Mouse (Mus musculus): ENCODE results near the gene Tln1. TPM values are rescaled to one million over a fixed set of nuclear protein-coding genes. Genes with fewer than 3 reads are reported as not detected.

Tln1 gene
- polyA plus RNA-seq, 2 experiments: 62.4 to 69.4 TPM

DNA sequence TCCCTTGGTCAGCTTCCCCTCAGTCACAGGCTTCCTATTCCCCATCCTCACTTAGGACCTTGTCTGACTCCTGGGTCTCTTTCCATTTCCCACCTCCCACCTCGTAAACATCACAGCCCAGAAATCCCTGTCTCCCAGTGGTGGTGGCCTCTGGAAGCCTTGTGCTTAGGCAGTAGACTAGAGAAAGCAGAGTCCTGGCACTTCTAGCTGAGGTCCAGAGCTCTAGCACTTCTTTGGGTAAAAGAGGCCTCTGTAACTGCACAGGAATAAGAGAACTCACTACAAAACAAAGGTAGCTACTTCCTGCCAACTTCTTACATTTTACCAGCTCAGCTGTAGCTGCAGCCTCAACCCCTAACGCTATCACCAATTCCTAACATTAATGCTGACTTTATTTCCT is 1.5 kb downstream of the Tln1 start:
- Histone ChIP-seq H3K9ac (ENCODE audit: low read depth, low read length, severe bottlenecking) (peak overlapping the region; percentile 91), H3K4me3 (replicated peaks; ENCODE audit: low read length) (peak overlapping the region; percentile 78), H3K27me3 (ENCODE audit: control insufficient read depth, insufficient read depth, low read length) (no peaks in the 10 kb centered on the region), H3K36me3 (ENCODE audit: control insufficient read depth, insufficient read depth, low read length) (peaks cover 38% of the 10 kb centered on the region), H3K4me1 (ENCODE audit: control insufficient read depth, insufficient read depth, low read length) (peaks cover 48% of the 10 kb centered on the region), H3K4me2 (replicated peaks; ENCODE audit: low read depth, low read length, severe bottlenecking) (peak overlapping the region; percentile 60), H3K27ac (replicated peaks; ENCODE audit: low read depth, low read length) (no peak overlapping the region), H3K9me3 (ENCODE audit: control insufficient read depth, low read length) (no peaks in the 10 kb centered on the region)
- ATAC-seq (ENCODE audit: low FRiP score, low read depth) (no peak), DNase-seq (ENCODE audit: low spot score) (no peak)
- no peak for TF ChIP-seq POLR2A (IDR thresholded peaks at IDR 0.05; ENCODE audit: borderline replicate concordance, extremely low read depth, insufficient read depth, insufficient read length)
- 26% methylated on average over 2 of the region's 2 CpGs for WGBS

DNA sequence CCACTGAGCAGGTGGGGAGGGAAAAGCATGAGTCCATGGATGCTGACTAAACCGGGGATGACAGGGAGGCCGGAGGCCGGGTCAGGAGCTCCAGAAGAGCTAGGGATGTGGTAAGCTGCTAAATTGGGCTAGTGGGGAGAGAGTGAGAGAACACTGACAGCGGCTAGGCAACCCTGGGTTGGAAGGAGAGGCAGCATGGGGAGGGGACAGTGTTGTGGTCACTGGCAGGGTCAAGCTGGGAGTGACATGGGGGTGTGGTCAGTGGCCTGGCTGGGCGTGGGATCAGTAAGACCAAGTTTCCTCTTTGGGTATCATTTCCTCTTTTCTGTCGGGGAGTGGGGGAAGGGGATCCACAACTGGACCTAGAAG is 2.3 kb downstream of the Tln1 start:
- TF ChIP-seq POLR2A (IDR thresholded peaks at IDR 0.05; ENCODE audit: borderline replicate concordance, extremely low read depth, insufficient read depth, insufficient read length): no peak
- no peak for DNase-seq (ENCODE audit: low spot score)
- Histone ChIP-seq H3K9ac (ENCODE audit: low read depth, low read length, severe bottlenecking) (peak overlapping the region; percentile 91; the same call in 1 of the 2 replicates), H3K27ac (replicated peaks; ENCODE audit: low read depth, low read length) (0 out of 2 replicates have a peak overlapping the region, but pooled peaks have one; percentile 26), H3K4me3 (replicated peaks; ENCODE audit: low read length) (peak overlapping the region; percentile 78; the same call in 1 of the 2 replicates), H3K36me3 (ENCODE audit: control insufficient read depth, insufficient read depth, low read length) (peaks cover 38% of the 10 kb centered on the region), H3K4me2 (replicated peaks; ENCODE audit: low read depth, low read length, severe bottlenecking) (peak overlapping the region; percentile 60), H3K27me3 (ENCODE audit: control insufficient read depth, insufficient read depth, low read length) (no peaks in the 10 kb centered on the region), H3K4me1 (ENCODE audit: control insufficient read depth, insufficient read depth, low read length) (peaks cover 48% of the 10 kb centered on the region), H3K9me3 (ENCODE audit: control insufficient read depth, low read length) (no peaks in the 10 kb centered on the region)
- WGBS: 50% methylated on average over 4 of the region's 6 CpGs
- ATAC-seq (ENCODE audit: low FRiP score, low read depth): no peak

DNA sequence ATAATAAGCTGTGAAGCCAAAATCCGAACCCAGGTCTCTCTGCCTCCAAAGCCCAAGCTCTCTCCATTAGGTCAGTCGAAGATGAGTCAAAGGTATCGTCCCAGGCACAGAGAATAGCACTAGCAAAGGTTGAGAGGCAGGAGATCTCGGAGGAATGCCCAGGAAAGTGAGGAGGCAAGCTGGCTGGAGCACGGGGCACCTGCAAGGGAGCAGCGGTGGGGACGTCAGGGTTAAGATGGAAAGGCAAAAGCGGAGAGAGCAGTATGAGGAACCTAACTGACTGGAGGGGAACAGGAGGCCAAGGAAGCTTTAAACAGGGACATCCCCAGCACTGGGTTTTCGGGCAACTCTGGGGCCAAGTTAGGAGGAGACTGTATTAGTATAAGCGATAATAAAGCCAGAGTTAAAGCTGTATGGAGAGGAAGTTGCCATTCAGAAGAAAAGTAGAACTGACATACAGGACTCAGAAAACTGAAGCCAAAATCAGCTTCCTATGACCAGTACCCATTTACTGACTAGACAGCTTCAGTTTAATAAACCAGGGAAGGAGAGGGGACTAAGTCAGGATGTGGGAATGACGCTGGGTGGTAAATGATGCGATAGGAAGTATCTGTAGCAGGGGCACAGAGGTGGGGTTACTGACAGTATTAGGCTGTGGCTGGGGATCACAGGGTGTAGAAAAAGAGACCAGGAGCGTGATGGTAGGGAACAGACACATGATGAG is 2.8 kb downstream of the Tln1 start:
- no peak for TF ChIP-seq POLR2A (IDR thresholded peaks at IDR 0.05; ENCODE audit: borderline replicate concordance, extremely low read depth, insufficient read depth, insufficient read length)
- Histone ChIP-seq H3K27me3 (ENCODE audit: control insufficient read depth, insufficient read depth, low read length) (no peaks in the 10 kb centered on the region), H3K9ac (ENCODE audit: low read depth, low read length, severe bottlenecking) (peak overlapping the region; percentile 28; the same call in 1 of the 2 replicates), H3K36me3 (ENCODE audit: control insufficient read depth, insufficient read depth, low read length) (peaks cover 39% of the 10 kb centered on the region), H3K27ac (replicated peaks; ENCODE audit: low read depth, low read length) (0 out of 2 replicates have a peak overlapping the region, but pooled peaks have one; percentile 26), H3K4me3 (replicated peaks; ENCODE audit: low read length) (peak overlapping the region; percentile 78; the same call in 1 of the 2 replicates), H3K4me1 (ENCODE audit: control insufficient read depth, insufficient read depth, low read length) (peaks cover 48% of the 10 kb centered on the region), H3K4me2 (replicated peaks; ENCODE audit: low read depth, low read length, severe bottlenecking) (peak overlapping the region; percentile 60), H3K9me3 (ENCODE audit: control insufficient read depth, low read length) (no peaks in the 10 kb centered on the region)
- no peak for ATAC-seq (ENCODE audit: low FRiP score, low read depth)
- WGBS: 80% methylated on average over 13 of the region's 13 CpGs
- no peak for DNase-seq (ENCODE audit: low spot score)

DNA sequence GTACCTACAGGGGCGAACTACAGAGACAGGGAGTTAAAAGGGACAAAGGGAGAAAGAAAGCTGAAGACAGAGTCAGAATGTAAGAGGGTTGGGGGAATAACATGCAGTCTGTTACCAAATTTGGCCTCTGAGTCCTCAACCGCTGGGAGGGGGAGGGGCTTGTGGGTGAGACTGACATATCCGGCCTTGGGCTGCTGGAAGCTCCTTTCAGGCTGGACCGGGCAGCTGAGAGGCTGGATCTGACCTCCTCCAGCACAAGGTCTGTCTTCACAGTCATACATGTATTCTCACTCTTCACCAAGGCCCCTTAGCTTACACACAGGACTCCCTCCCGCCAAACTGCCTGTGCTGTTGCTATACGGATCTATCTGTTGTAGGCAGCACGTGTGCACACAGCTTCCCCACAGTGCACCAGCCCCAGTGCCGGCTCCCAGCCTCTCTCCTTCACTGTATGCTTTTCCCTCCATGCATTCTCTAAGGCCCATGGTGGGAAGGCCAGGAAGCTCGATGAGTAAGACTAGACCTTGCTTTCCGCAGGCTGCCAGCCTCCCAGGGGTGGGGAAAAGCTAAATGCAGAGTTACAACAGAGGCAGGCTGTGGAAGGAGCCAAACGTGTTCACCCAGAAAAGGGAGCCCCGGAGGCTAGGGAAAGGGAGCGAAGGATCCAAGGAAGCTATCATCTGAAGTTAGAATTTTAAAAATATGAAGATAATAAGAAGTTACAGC is 3.7 kb downstream of the Tln1 start:
- H3K9ac ChIP-seq (ENCODE audit: low read depth, low read length, severe bottlenecking): peak overlapping the region; percentile 9
- ATAC-seq (ENCODE audit: low FRiP score, low read depth): no peak
- no peaks in the 10 kb centered on the region for H3K27me3 ChIP-seq (ENCODE audit: control insufficient read depth, insufficient read depth, low read length)

DNA sequence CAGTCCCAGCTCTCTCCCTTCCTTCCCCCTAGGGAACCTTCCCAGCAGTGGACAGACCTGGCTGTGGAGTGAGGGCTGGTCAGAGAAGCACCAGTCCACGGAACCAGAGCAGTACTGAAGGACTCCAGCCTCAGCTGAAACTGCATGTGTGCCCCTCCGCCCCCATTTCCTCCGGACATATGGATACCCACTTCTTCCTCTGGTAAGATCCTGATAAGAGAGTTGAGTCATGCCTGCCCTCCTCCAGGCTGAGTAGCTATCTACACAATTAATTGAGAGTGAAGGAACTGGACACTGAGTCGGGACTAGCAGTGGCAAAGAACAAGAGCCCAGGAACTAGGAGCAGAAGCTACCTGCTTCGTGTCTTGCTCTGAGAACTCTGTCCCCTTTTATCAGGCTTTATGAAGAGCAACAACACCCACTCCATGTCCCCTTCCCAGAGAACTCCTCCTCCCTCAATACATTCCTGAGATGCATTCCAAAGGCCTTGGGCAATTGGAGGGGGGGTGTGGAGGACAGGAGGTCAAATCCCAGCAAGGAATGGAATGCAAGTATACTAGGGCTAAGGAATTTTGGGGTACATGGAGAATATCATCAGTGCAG is 4.4 kb downstream of the Tln1 start:
- H3K4me2 ChIP-seq (replicated peaks; ENCODE audit: low read depth, low read length, severe bottlenecking): peak overlapping the region; percentile 38
- ATAC-seq (ENCODE audit: low FRiP score, low read depth) (no peak), DNase-seq (ENCODE audit: low spot score) (peak; percentile 15)
- peak overlapping the region; percentile 10 for H3K4me3 ChIP-seq (replicated peaks; ENCODE audit: low read length)
- peak overlapping the region; percentile 40 for H3K9ac ChIP-seq (ENCODE audit: low read depth, low read length, severe bottlenecking)
- TF ChIP-seq POLR2A (IDR thresholded peaks at IDR 0.05; ENCODE audit: borderline replicate concordance, extremely low read depth, insufficient read depth, insufficient read length): no peak
- H3K9me3 ChIP-seq (ENCODE audit: control insufficient read depth, low read length): no peaks in the 10 kb centered on the region; the same call in 1 of the 2 replicates
- H3K27me3 ChIP-seq (ENCODE audit: control insufficient read depth, insufficient read depth, low read length): no peaks in the 10 kb centered on the region
- peaks cover 48% of the 10 kb centered on the region for H3K36me3 ChIP-seq (ENCODE audit: control insufficient read depth, insufficient read depth, low read length)
- WGBS: 46% methylated on average over 5 of the region's 5 CpGs
- peak overlapping the region; percentile 6 for H3K27ac ChIP-seq (replicated peaks; ENCODE audit: low read depth, low read length)
- H3K4me1 ChIP-seq (ENCODE audit: control insufficient read depth, insufficient read depth, low read length): peaks cover 37% of the 10 kb centered on the region

More for the DNA sequence above, 3.7 kb downstream of the Tln1 start:
- TF ChIP-seq POLR2A (IDR thresholded peaks at IDR 0.05; ENCODE audit: borderline replicate concordance, extremely low read depth, insufficient read depth, insufficient read length): no peak
- Histone ChIP-seq H3K36me3 (ENCODE audit: control insufficient read depth, insufficient read depth, low read length) (peaks cover 43% of the 10 kb centered on the region), H3K4me3 (replicated peaks; ENCODE audit: low read length) (peak overlapping the region; percentile 10), H3K4me1 (ENCODE audit: control insufficient read depth, insufficient read depth, low read length) (peaks cover 44% of the 10 kb centered on the region), H3K4me2 (replicated peaks; ENCODE audit: low read depth, low read length, severe bottlenecking) (peak overlapping the region; percentile 38), H3K9me3 (ENCODE audit: control insufficient read depth, low read length) (no peaks in the 10 kb centered on the region), H3K27ac (replicated peaks; ENCODE audit: low read depth, low read length) (peak overlapping the region; percentile 6)
- WGBS: 21% methylated on average over 13 of the region's 13 CpGs
- DNase-seq (ENCODE audit: low spot score): peak; percentile 26
